Mouse (Mus musculus) spleen, adult 2 months (tissue): ENCODE data around the gene Degs2. TPM values are rescaled to one million over a fixed set of nuclear protein-coding genes. Genes with fewer than 3 reads are reported as not detected.

ENCODE experiments used
- DNase-seq, 2 experiments: peaks; one replicate each; pipeline versions ENCODE4 v3.0.0 to v3.0.0-alpha.2; 2012 to 2021; ENCODE audit warnings: low spot score in 2 of 2, low read depth in 1 of 2
- H3K27ac ChIP-seq: fragments of 200-500 bp; 2 replicates; pipeline ENCODE4 v1.5.1; 2012; ENCODE audit warnings: low read length, inconsistent platforms; ENCODE audit not compliant: insufficient read depth
- H3K27me3 ChIP-seq: fragments of 200-500 bp; 2 replicates; pipeline ENCODE4 v1.6.1; 2012; ENCODE audit warnings: mild to moderate bottlenecking, moderate library complexity, low read length, inconsistent platforms; ENCODE audit not compliant: control insufficient read depth, insufficient read depth
- H3K36me3 ChIP-seq: fragments of 200-500 bp; 2 replicates; pipeline ENCODE4 v1.6.1; 2012; ENCODE audit warnings: mild to moderate bottlenecking, low read length, inconsistent platforms; ENCODE audit not compliant: control insufficient read depth, insufficient read depth
- H3K4me1 ChIP-seq: fragments of 200-500 bp; 2 replicates; pipeline ENCODE4 v1.6.1; 2011; ENCODE audit warnings: inconsistent platforms; ENCODE audit not compliant: control insufficient read depth, insufficient read depth, insufficient read length
- H3K4me3 ChIP-seq: fragments of 200-500 bp; 2 replicates; pipeline ENCODE4 v1.5.1; 2011; ENCODE audit warnings: mild to moderate bottlenecking, inconsistent platforms; ENCODE audit not compliant: insufficient read depth, insufficient read length; ENCODE audit errors: extremely low read depth
- CTCF ChIP-seq: fragments of 200-500 bp; IDR thresholded peaks from 2 replicates; pipeline ENCODE4 v1.5.1; 2011; ENCODE audit warnings: mild to moderate bottlenecking, inconsistent platforms; ENCODE audit not compliant: insufficient read depth, insufficient read length, insufficient replicate concordance; ENCODE audit errors: extremely low read depth
- POLR2A ChIP-seq: fragments of 200-500 bp; IDR thresholded peaks from 2 replicates; pipeline ENCODE4 v1.6.1; 2011; ENCODE audit warnings: low read depth, low read length, inconsistent platforms
- WGBS: fragments of 180-500 bp; shearing (Covaris S2); methylation state at CpG from one replicate; pipeline ENCODE4 v1.1.7; 2018; 5-methylcytosine and 5-hydroxymethylcytosine counted together
- polyA plus RNA-seq: library from polyadenylated mRNA; depleted of rRNA; stranded (reverse); fragments of >200 nt; gene quantifications from 2 replicates; pipeline ENCODE4 v1.2.3, GENCODE M21; 2012

Gene Degs2
- polyA plus RNA-seq, 1 experiment, result not detected

- Histone ChIP-seq H3K27me3 (0 out of 2 replicates have a peak, but pooled peaks cover 6% of the 10 kb centered on the region), H3K36me3 (no peaks in the 10 kb centered on the region), H3K4me1 (no peaks in the 10 kb centered on the region), H3K27ac (no peak overlapping the region), H3K4me3 (no peak overlapping the region)
- TF ChIP-seq POLR2A (no peak), CTCF (no peak)
- WGBS, result 46% methylated on average over 5 of the region's 5 CpGs
- DNase-seq, result no peak
These were observed 2.1 kb downstream of the Degs2 start for GRCm38 (mm10) chr12:108700037-108700436.

- WGBS, result 86% methylated on average over 10 of the region's 10 CpGs
- H3K36me3 ChIP-seq, result no peaks in the 10 kb centered on the region
- no peaks in the 10 kb centered on the region for H3K4me1 ChIP-seq
- TF ChIP-seq POLR2A (no peak), CTCF (no peak)
- 0 out of 2 replicates have a peak, but pooled peaks cover 6% of the 10 kb centered on the region for H3K27me3 ChIP-seq
- no peak overlapping the region for H3K4me3 ChIP-seq
- DNase-seq, result no peak
- no peak overlapping the region for H3K27ac ChIP-seq
These were observed 2.5 kb downstream of the Degs2 start for GRCm38 (mm10) chr12:108699576-108699975.

- H3K4me3 ChIP-seq, result no peak overlapping the region
- H3K27me3 ChIP-seq, result 0 out of 2 replicates have a peak, but pooled peaks cover 6% of the 10 kb centered on the region
- TF ChIP-seq POLR2A (no peak), CTCF (no peak)
- H3K36me3 ChIP-seq, result no peaks in the 10 kb centered on the region
- H3K27ac ChIP-seq, result no peak overlapping the region
- 89% methylated on average over 11 of the region's 11 CpGs for WGBS
- DNase-seq, result no peak
- H3K4me1 ChIP-seq, result no peaks in the 10 kb centered on the region
These were observed 3.2 kb downstream of the Degs2 start for GRCm38 (mm10) chr12:108698697-108699471.

- Histone ChIP-seq H3K4me1 (no peaks in the 10 kb centered on the region), H3K4me3 (no peak overlapping the region), H3K27ac (no peak overlapping the region), H3K27me3 (no peaks in the 10 kb centered on the region), H3K36me3 (no peaks in the 10 kb centered on the region)
- DNase-seq, result no peak
- WGBS, result 84% methylated on average over 1 of the region's 1 CpGs
- no peak for TF ChIP-seq POLR2A
- TF ChIP-seq CTCF, result no peak
These were observed 7.9 kb downstream of the Degs2 start for GRCm38 (mm10) chr12:108694223-108694622.

GRCm38 (mm10) chr12:108693592-108693991, 8.5 kb downstream of the Degs2 start:
- H3K27me3 ChIP-seq, result no peaks in the 10 kb centered on the region
- no peaks in the 10 kb centered on the region for H3K4me1 ChIP-seq
- no peak for DNase-seq
- WGBS, result 87% methylated on average over 2 of the region's 2 CpGs
- no peak overlapping the region for H3K27ac ChIP-seq
- H3K4me3 ChIP-seq, result no peak overlapping the region
- TF ChIP-seq POLR2A (no peak), CTCF (no peak)
- H3K36me3 ChIP-seq, result no peaks in the 10 kb centered on the region

GRCm38 (mm10) chr12:108690529-108690928, 11.6 kb downstream of the Degs2 start:
- Histone ChIP-seq H3K27ac (no peak overlapping the region), H3K36me3 (peaks cover 18% of the 10 kb centered on the region), H3K27me3 (no peaks in the 10 kb centered on the region), H3K4me3 (no peak overlapping the region), H3K4me1 (no peaks in the 10 kb centered on the region)
- 65% methylated on average over 9 of the region's 9 CpGs for whole genome bisulfite sequencing
- DNase-seq, result no peak
- TF ChIP-seq POLR2A (no peak), CTCF (no peak)

- TF ChIP-seq POLR2A (no peak), CTCF (no peak)
- H3K4me1 ChIP-seq, result no peaks in the 10 kb centered on the region
- H3K27me3 ChIP-seq, result no peaks in the 10 kb centered on the region
- H3K27ac ChIP-seq, result no peak overlapping the region
- H3K4me3 ChIP-seq, result no peak overlapping the region
- WGBS, result 91% methylated on average over 9 of the region's 9 CpGs
- no peak for DNase-seq
- H3K36me3 ChIP-seq, result peaks cover 27% of the 10 kb centered on the region
These were observed 12.9 kb downstream of the Degs2 start for GRCm38 (mm10) chr12:108689167-108689566.
